Mouse (Mus musculus) stomach, embryonic 15.5 days (tissue): Measurements from ENCODE around the gene Arid4b. TPM values are rescaled to one million over a fixed set of nuclear protein-coding genes. Genes with fewer than 3 reads are reported as not detected.
"Not testable (repeated sequence)": the region's sequence is repeated elsewhere in the genome, so short reads cannot be mapped to it uniquely, and the experiment has no call there.

Experiments
- ATAC-seq: fragments of 200-750 bp; cut with Nextera tagmentation; 2 replicates; pipeline ENCODE4 v1.8.0; 2017; ENCODE audit warnings: low read depth, moderate number of reproducible peaks, moderate TSS enrichment; ENCODE audit not compliant: insufficient read depth, low FRiP score
- H3K27ac ChIP-seq: fragments of 300-500 bp; sonication (generic); 2 replicates; pipeline ENCODE4 v1.5.1; 2015; ENCODE audit warnings: mild to moderate bottlenecking, inconsistent platforms
- H3K27me3 ChIP-seq: fragments of 300-500 bp; sonication (generic); replicated peaks from 2 replicates; pipeline ENCODE4 v1.6.1; 2015; ENCODE audit warnings: inconsistent platforms
- H3K36me3 ChIP-seq: fragments of 300-500 bp; sonication (generic); 2 replicates; pipeline ENCODE4 v1.6.1; 2015; ENCODE audit warnings: inconsistent platforms
- H3K4me1 ChIP-seq: fragments of 300-500 bp; sonication (generic); 2 replicates; pipeline ENCODE4 v1.6.1; 2015; ENCODE audit warnings: inconsistent platforms
- H3K4me2 ChIP-seq: fragments of 300-500 bp; sonication (generic); 2 replicates; pipeline ENCODE4 v1.6.1; 2015; ENCODE audit warnings: mild to moderate bottlenecking, inconsistent platforms
- H3K4me3 ChIP-seq: fragments of 300-500 bp; sonication (generic); replicated peaks from 2 replicates; pipeline ENCODE4 v1.5.1; 2015; ENCODE audit warnings: inconsistent platforms
- H3K9ac ChIP-seq: fragments of 300-500 bp; sonication (generic); 2 replicates; pipeline ENCODE4 v1.6.1; 2015; ENCODE audit warnings: inconsistent platforms
- H3K9me3 ChIP-seq: fragments of 300-500 bp; sonication (generic); 2 replicates; pipeline ENCODE4 v1.6.1; 2016; ENCODE audit warnings: inconsistent platforms
- WGBS: fragments of 180-500 bp; shearing (Covaris S2); methylation state at CpG from one replicate; pipeline ENCODE4 v1.1.7; 2015; 5-methylcytosine and 5-hydroxymethylcytosine counted together
- polyA plus RNA-seq: library from polyadenylated mRNA; unstranded; fragments of >200 nt; fragmentation: Nextera tagmentation; extraction: Ambion mirVana; gene quantifications from 2 replicates; pipeline ENCODE4 v1.2.1, GENCODE M21; 2015

Gene Arid4b
- 61.6 and 63.3 TPM in 2 replicates for polyA plus RNA-seq

- H3K27ac ChIP-seq: peak within 1 kb of the TSS; percentile 99
- peak within 1 kb of the TSS; percentile 64 for H3K4me2 ChIP-seq
- peak; percentile 98 for ATAC-seq
- no peaks in the 10 kb centered on the region; the same call in 1 of the 2 replicates for H3K36me3 ChIP-seq
- H3K9me3 ChIP-seq: no peaks in the 10 kb centered on the region
- H3K4me1 ChIP-seq: 0 out of 2 replicates have a peak, but pooled peaks cover 3% of the 10 kb centered on the region
- H3K27me3 ChIP-seq: no peaks in the 10 kb centered on the region
- H3K9ac ChIP-seq: peak within 1 kb of the TSS; percentile 94
- H3K4me3 ChIP-seq: peak within 1 kb of the TSS; percentile 99
- under 1% methylated on average over 64 of the region's 64 CpGs for WGBS
Measured at GRCm38 (mm10) chr13:14063013-14063941, at the start of gene Arid4b, which contains the start of gene Ggps1. Gene Arid4b, plus strand, starts transcription at chr13:14063232. Gene Ggps1, minus strand, starts transcription at chr13:14063488.

DNA sequence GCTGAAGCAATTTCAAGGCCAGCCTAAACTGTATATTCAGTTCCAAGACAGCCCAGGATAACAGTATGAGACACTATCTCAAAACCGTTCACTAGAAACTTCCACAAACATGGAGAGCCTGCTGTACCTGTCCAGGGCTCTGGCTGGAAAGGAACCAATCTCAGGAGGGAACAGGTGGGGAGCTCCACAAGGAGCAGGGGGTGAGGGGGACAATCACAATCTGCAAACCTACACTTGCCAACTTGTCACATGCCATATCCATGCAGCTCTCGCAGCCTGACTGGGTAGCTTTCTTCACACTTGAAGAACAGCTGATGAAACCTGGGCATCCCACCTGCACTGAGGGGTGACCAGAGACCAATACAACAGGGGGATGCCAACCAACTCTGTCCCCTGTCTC is 49.0 kb upstream of the Arid4b start:
- WGBS: 95% methylated on average over 2 of the region's 2 CpGs
- peaks cover 15% of the 10 kb centered on the region; the same call in 1 of the 2 replicates for H3K36me3 ChIP-seq
- H3K9me3 ChIP-seq: no peaks in the 10 kb centered on the region
- H3K27ac ChIP-seq: no peak overlapping the region
- no peak overlapping the region for H3K4me2 ChIP-seq
- no peaks in the 10 kb centered on the region for H3K4me1 ChIP-seq
- no peak overlapping the region for H3K4me3 ChIP-seq
- ATAC-seq: no peak
- H3K9ac ChIP-seq: no peak overlapping the region
- H3K27me3 ChIP-seq: no peaks in the 10 kb centered on the region

GRCm38 (mm10) chr13:14014540-14014939 is 48.5 kb upstream of the Arid4b start:
- WGBS: 85% methylated on average over 4 of the region's 4 CpGs
- Histone ChIP-seq H3K36me3 (peaks cover 13% of the 10 kb centered on the region; the same call in 1 of the 2 replicates), H3K27ac (no peak overlapping the region)

GRCm38 (mm10) chr13:14015609-14016008 is 47.4 kb upstream of the Arid4b start:
- no peaks in the 10 kb centered on the region for H3K9me3 ChIP-seq
- H3K27me3 ChIP-seq: no peaks in the 10 kb centered on the region
- ATAC-seq: no peak
- 89% methylated on average over 6 of the region's 6 CpGs for WGBS
- H3K4me3 ChIP-seq: no peak overlapping the region
- H3K4me2 ChIP-seq: no peak overlapping the region
- peaks cover 13% of the 10 kb centered on the region; the same call in 1 of the 2 replicates for H3K36me3 ChIP-seq
- H3K4me1 ChIP-seq: no peaks in the 10 kb centered on the region
- H3K27ac ChIP-seq: no peak overlapping the region
- no peak overlapping the region for H3K9ac ChIP-seq

More at GRCm38 (mm10) chr13:14014540-14014939, 48.5 kb upstream of the Arid4b start:
- Histone ChIP-seq H3K9ac (no peak overlapping the region), H3K4me3 (no peak overlapping the region), H3K9me3 (no peaks in the 10 kb centered on the region), H3K27me3 (no peaks in the 10 kb centered on the region), H3K4me1 (no peaks in the 10 kb centered on the region), H3K4me2 (no peak overlapping the region)
- no peak for ATAC-seq

DNA sequence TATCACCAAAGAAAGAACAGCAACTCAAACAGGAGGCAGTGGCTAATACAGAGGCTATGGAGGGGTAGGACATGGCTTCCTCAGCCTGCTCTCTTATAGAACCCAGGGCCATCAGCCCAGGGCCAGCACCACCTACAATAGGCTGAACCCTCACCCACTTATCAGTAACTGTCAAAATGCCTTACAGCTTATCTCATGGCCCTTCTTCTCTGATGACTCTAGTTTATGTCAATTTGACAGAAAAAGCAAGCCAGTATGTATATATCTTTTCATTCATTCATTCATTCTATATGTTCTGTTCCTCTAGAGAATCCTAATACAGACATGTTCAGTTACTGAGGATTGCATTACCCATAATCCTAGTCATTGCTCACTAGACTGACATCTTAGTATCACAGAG is 44.7 kb upstream of the Arid4b start:
- 0 out of 2 replicates have a peak, but pooled peaks cover 13% of the 10 kb centered on the region for H3K36me3 ChIP-seq
- H3K27me3 ChIP-seq: no peaks in the 10 kb centered on the region
- no peak overlapping the region for H3K27ac ChIP-seq
- H3K9ac ChIP-seq: no peak overlapping the region
- no peak overlapping the region for H3K4me2 ChIP-seq
- peak; percentile 60; the same call in 1 of the 2 replicates for ATAC-seq
- no peak overlapping the region for H3K4me3 ChIP-seq
- no peaks in the 10 kb centered on the region for H3K4me1 ChIP-seq
- no peaks in the 10 kb centered on the region for H3K9me3 ChIP-seq

DNA sequence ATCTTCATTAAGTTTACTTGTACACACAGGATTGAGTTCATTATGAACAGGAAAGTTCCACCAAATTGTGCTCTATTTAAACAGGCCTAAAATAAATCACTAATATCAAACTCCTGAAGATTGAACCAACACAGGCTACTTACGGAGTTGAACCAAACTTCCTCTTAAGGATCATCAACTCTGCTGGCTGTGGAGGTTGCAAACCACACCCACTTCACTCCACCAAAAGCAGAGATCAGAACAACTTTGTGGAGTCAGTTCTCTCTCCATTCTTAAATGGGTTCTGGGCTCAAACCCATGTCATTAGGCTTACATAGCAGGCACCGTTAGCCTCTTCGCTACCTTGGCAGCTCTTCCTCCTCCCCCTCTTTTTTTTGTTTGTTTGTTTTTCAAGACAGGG is 44.2 kb upstream of the Arid4b start:
- H3K4me1 ChIP-seq: no peaks in the 10 kb centered on the region
- WGBS: 83% methylated on average over 3 of the region's 3 CpGs
- no peak overlapping the region for H3K27ac ChIP-seq
- H3K27me3 ChIP-seq: no peaks in the 10 kb centered on the region
- H3K9ac ChIP-seq: no peak overlapping the region
- no peak for ATAC-seq
- 0 out of 2 replicates have a peak, but pooled peaks cover 13% of the 10 kb centered on the region for H3K36me3 ChIP-seq
- H3K4me3 ChIP-seq: no peak overlapping the region
- H3K4me2 ChIP-seq: no peak overlapping the region
- no peaks in the 10 kb centered on the region for H3K9me3 ChIP-seq

DNA sequence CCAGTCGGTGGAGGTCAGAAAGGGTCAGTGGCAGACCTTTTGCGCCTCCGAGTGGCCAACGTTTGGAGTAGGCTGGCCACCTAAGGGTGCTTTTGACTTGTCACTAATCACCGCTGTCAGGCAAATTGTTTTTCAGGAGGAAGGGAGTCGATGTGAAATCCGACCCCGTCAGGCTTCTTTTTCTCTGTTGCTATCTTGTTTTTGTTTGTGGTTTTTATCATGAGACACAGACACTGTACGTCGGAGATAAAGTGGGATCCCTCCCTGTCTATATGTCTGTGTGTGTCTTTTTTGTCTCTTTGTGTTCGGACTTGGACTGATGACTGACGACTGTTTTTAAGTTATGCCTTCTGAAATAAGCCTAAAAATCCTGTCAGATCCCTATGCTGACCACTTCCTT is 41.6 kb upstream of the Arid4b start:
- H3K4me2 ChIP-seq, H3K4me3 ChIP-seq, H3K36me3 ChIP-seq, H3K27ac ChIP-seq, H3K4me1 ChIP-seq, H3K27me3 ChIP-seq, ATAC-seq, H3K9ac ChIP-seq, H3K9me3 ChIP-seq: not testable (repeated sequence)
- WGBS: 69% methylated on average over 12 of the region's 12 CpGs

GRCm38 (mm10) chr13:14025554-14025953 is 37.5 kb upstream of the Arid4b start:
- 91% methylated on average over 6 of the region's 6 CpGs for WGBS
- Histone ChIP-seq H3K4me2 (no peak overlapping the region), H3K4me3 (no peak overlapping the region), H3K9ac (no peak overlapping the region), H3K27ac (no peak overlapping the region), H3K36me3 (peaks cover 16% of the 10 kb centered on the region), H3K9me3 (no peaks in the 10 kb centered on the region), H3K4me1 (no peaks in the 10 kb centered on the region), H3K27me3 (no peaks in the 10 kb centered on the region)
- ATAC-seq: no peak

DNA sequence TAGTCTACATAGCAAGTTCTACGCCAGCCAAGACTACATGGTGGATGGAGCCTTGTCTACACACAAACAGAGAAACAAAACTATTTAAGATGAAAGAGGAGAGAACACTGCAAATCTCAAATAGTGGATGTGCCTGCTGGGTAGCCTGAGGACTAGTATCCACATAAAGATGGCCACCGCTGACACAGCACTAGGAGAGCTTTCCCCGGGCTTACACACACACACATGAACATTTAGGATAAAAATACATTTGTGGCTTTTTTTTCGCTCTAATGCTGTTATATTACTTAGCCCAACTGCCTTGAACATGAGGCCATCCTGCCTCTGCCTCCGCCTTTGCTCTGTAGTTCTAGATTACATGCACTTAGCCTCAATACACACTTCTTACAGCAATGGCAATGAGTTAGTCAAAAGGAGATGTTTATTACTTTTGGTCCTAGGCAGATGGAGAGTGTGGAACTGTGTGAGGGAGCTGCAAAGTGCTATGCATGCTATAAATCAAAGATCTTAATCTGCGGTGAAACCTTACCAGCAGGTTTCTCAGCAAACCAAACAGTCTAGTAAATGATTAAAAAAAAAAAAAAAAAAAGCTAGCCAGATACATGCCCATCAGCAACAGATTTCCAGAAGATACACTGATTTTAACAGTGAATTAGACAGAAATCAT is 36.7 kb upstream of the Arid4b start:
- Histone ChIP-seq H3K4me3 (no peak overlapping the region), H3K9me3 (no peaks in the 10 kb centered on the region), H3K4me2 (no peak overlapping the region), H3K9ac (no peak overlapping the region), H3K36me3 (peaks cover 16% of the 10 kb centered on the region), H3K27ac (no peak overlapping the region), H3K4me1 (no peaks in the 10 kb centered on the region), H3K27me3 (no peaks in the 10 kb centered on the region)
- no peak for ATAC-seq
- WGBS: 91% methylated on average over 6 of the region's 6 CpGs

DNA sequence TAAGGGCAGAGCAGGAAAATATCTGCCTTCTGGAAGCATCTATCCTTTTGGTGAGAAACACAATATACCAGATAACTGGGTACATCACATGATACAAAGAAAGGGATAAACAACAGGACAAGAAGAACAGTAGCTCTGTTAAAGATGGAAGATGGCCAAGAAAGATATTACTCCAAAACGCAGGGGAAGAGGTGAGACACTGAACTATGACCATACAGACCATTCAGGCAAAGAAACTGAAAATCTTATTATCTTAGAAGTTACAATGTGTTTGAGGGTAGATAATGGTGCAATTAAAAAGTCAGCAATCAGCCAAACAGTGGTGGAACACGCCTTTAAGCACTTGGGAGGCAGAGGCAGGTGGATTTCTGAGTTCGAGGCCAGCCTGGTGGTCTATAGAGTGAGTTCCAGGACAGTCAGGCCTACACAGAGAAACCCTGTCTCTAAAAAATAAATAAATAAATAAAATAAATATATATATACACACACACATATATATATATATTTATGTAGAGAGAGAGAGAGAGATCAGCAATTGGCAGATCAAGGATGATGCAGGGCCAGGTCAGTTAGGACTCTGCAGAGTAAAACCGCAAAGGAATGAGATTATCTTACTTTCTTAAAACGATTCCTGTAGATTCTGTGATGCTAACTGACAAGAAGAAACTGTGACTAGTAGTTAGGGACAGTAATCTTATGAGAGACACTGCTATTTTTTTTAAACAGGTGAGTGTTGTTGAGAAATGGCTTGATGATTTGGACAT is 29.5 kb upstream of the Arid4b start:
- Histone ChIP-seq H3K27ac (no peak overlapping the region), H3K4me2 (no peak overlapping the region), H3K27me3 (no peaks in the 10 kb centered on the region), H3K36me3 (peaks cover 9% of the 10 kb centered on the region; the same call in 1 of the 2 replicates), H3K9me3 (no peaks in the 10 kb centered on the region), H3K9ac (no peak overlapping the region), H3K4me1 (peaks cover under 1% of the 10 kb centered on the region; the same call in 1 of the 2 replicates), H3K4me3 (no peak overlapping the region)
- 74% methylated on average over 5 of the region's 5 CpGs for WGBS
- peak; percentile 44; the same call in 1 of the 2 replicates for ATAC-seq

DNA sequence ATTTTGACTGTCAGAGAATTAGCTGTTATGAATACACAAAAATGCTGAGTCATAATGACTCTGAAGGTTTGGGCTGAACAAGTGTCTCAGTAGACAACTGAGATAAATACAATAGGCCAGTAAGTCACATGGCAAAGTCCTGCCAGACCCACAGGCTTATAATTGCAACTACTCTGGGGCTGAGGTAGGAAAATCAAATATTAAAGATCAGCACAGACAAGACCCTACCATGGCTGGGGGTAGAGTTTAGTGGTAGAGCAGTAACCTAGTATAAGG is 29.0 kb upstream of the Arid4b start:
- peaks cover 6% of the 10 kb centered on the region; the same call in 1 of the 2 replicates for H3K36me3 ChIP-seq
- H3K9ac ChIP-seq: no peak overlapping the region
- no peak overlapping the region for H3K4me3 ChIP-seq
- peaks cover 3% of the 10 kb centered on the region; the same call in 1 of the 2 replicates for H3K4me1 ChIP-seq
- H3K4me2 ChIP-seq: no peak overlapping the region
- no peaks in the 10 kb centered on the region for H3K9me3 ChIP-seq
- H3K27me3 ChIP-seq: no peaks in the 10 kb centered on the region
- ATAC-seq: peak; percentile 68
- H3K27ac ChIP-seq: no peak overlapping the region
